Mouse (Mus musculus): ENCODE data around the gene Abhd17b. TPM values are rescaled to one million over a fixed set of nuclear protein-coding genes. Genes with fewer than 3 reads are reported as not detected.
A peak's percentile ranks its signal among the peaks of the same experiment; 100 is the strongest.
"Not testable (repeated sequence)": the region's sequence is repeated elsewhere in the genome, so short reads cannot be mapped to it uniquely, and the experiment has no call there.

Gene Abhd17b
- 33.6 and 34.5 TPM in 2 replicates for polyA plus RNA-seq (2016; fragmentation: Nextera tagmentation; extraction: Ambion mirVana)

GRCm38 (mm10) chr19:21653172-21653981 is at the start of gene Abhd17b:
Gene Abhd17b, plus strand, starts transcription at chr19:21653185.
- Histone ChIP-seq H3K4me3 (peak within 1 kb of the TSS; percentile 93), H3K4me1 (replicated peaks) (peaks cover 21% of the 10 kb centered on the region), H3K27me3 (ENCODE audit: insufficient read depth, poor library complexity, severe bottlenecking) (no peaks in the 10 kb centered on the region), H3K27ac (peak within 1 kb of the TSS; percentile 99), H3K36me3 (0 out of 2 replicates have a peak, but pooled peaks cover 6% of the 10 kb centered on the region), H3K9me3 (no peaks in the 10 kb centered on the region)
- DNase-seq (ENCODE audit: low spot score), result peak; percentile 74
- under 1% methylated on average over 105 of the region's 105 CpGs for WGBS

GRCm38 (mm10) chr19:21603836-21604235 is 49.1 kb upstream of the Abhd17b start:
- Histone ChIP-seq H3K4me3 (no peak overlapping the region), H3K4me1 (replicated peaks) (peaks cover 23% of the 10 kb centered on the region), H3K27me3 (ENCODE audit: insufficient read depth, poor library complexity, severe bottlenecking) (no peaks in the 10 kb centered on the region), H3K36me3 (peaks cover 6% of the 10 kb centered on the region; the same call in 1 of the 2 replicates), H3K9me3 (peaks cover 4% of the 10 kb centered on the region; the same call in 1 of the 2 replicates), H3K27ac (no peak overlapping the region)
- WGBS, result 72% methylated on average over 3 of the region's 3 CpGs
- no peak for DNase-seq (ENCODE audit: low spot score)

- no peak overlapping the region for H3K4me3 ChIP-seq
- H3K4me1 ChIP-seq (replicated peaks), result peaks cover 13% of the 10 kb centered on the region
- H3K36me3 ChIP-seq, result peaks cover 6% of the 10 kb centered on the region; the same call in 1 of the 2 replicates
- 97% methylated on average over 3 of the region's 3 CpGs for WGBS
- H3K27me3 ChIP-seq (ENCODE audit: insufficient read depth, poor library complexity, severe bottlenecking), result no peaks in the 10 kb centered on the region
- H3K9me3 ChIP-seq, result peaks cover 4% of the 10 kb centered on the region; the same call in 1 of the 2 replicates
- DNase-seq (ENCODE audit: low spot score), result no peak
- no peak overlapping the region for H3K27ac ChIP-seq
Observed at GRCm38 (mm10) chr19:21605294-21605693, 47.7 kb upstream of the Abhd17b start.

GRCm38 (mm10) chr19:21610240-21610639 is 42.7 kb upstream of the Abhd17b start:
- H3K27ac ChIP-seq, result no peak overlapping the region
- no peaks in the 10 kb centered on the region for H3K4me1 ChIP-seq (replicated peaks)
- H3K9me3 ChIP-seq, result no peaks in the 10 kb centered on the region
- H3K4me3 ChIP-seq, result no peak overlapping the region
- WGBS, result 82% methylated on average over 6 of the region's 6 CpGs
- no peaks in the 10 kb centered on the region for H3K36me3 ChIP-seq
- no peaks in the 10 kb centered on the region for H3K27me3 ChIP-seq (ENCODE audit: insufficient read depth, poor library complexity, severe bottlenecking)
- DNase-seq (ENCODE audit: low spot score), result no peak

- H3K9me3 ChIP-seq, result no peaks in the 10 kb centered on the region
- DNase-seq (ENCODE audit: low spot score), result no peak
- no peaks in the 10 kb centered on the region for H3K4me1 ChIP-seq (replicated peaks)
- WGBS, result 58% methylated on average over 6 of the region's 6 CpGs
- H3K4me3 ChIP-seq, result no peak overlapping the region
- H3K27ac ChIP-seq, result no peak overlapping the region
- no peaks in the 10 kb centered on the region for H3K27me3 ChIP-seq (ENCODE audit: insufficient read depth, poor library complexity, severe bottlenecking)
- no peaks in the 10 kb centered on the region for H3K36me3 ChIP-seq
Observed at GRCm38 (mm10) chr19:21611297-21611696, 41.7 kb upstream of the Abhd17b start.

- H3K27ac ChIP-seq, result no peak overlapping the region
Observed at GRCm38 (mm10) chr19:21611725-21612575, 41.0 kb upstream of the Abhd17b start.

GRCm38 (mm10) chr19:21615801-21616200 is 37.2 kb upstream of the Abhd17b start:
- Histone ChIP-seq H3K27ac (no peak overlapping the region), H3K4me3 (no peak overlapping the region), H3K9me3 (no peaks in the 10 kb centered on the region), H3K36me3 (peaks cover 8% of the 10 kb centered on the region), H3K4me1 (replicated peaks) (no peaks in the 10 kb centered on the region), H3K27me3 (ENCODE audit: insufficient read depth, poor library complexity, severe bottlenecking) (no peaks in the 10 kb centered on the region)
- no peak for DNase-seq (ENCODE audit: low spot score)
- WGBS, result 92% methylated on average over 3 of the region's 3 CpGs

More at GRCm38 (mm10) chr19:21611725-21612575, 41.0 kb upstream of the Abhd17b start:
- Histone ChIP-seq H3K4me3 (no peak overlapping the region), H3K36me3 (no peaks in the 10 kb centered on the region), H3K9me3 (no peaks in the 10 kb centered on the region), H3K4me1 (replicated peaks) (no peaks in the 10 kb centered on the region), H3K27me3 (ENCODE audit: insufficient read depth, poor library complexity, severe bottlenecking) (no peaks in the 10 kb centered on the region)
- no peak for DNase-seq (ENCODE audit: low spot score)
- WGBS, result 91% methylated on average over 9 of the region's 9 CpGs

- WGBS, result 84% methylated on average over 3 of the region's 3 CpGs
- H3K4me3 ChIP-seq, result no peak overlapping the region
- no peaks in the 10 kb centered on the region for H3K4me1 ChIP-seq (replicated peaks)
- DNase-seq (ENCODE audit: low spot score), result no peak
- no peaks in the 10 kb centered on the region for H3K9me3 ChIP-seq
- no peaks in the 10 kb centered on the region for H3K36me3 ChIP-seq
- H3K27ac ChIP-seq, result no peak overlapping the region
- H3K27me3 ChIP-seq (ENCODE audit: insufficient read depth, poor library complexity, severe bottlenecking), result no peaks in the 10 kb centered on the region
Observed at GRCm38 (mm10) chr19:21623410-21624147, 29.4 kb upstream of the Abhd17b start.

- no peak for DNase-seq (ENCODE audit: low spot score)
- Histone ChIP-seq H3K27ac (no peak overlapping the region), H3K36me3 (no peaks in the 10 kb centered on the region), H3K4me1 (replicated peaks) (0 out of 2 replicates have a peak, but pooled peaks cover under 1% of the 10 kb centered on the region), H3K9me3 (no peaks in the 10 kb centered on the region), H3K4me3 (no peak overlapping the region), H3K27me3 (ENCODE audit: insufficient read depth, poor library complexity, severe bottlenecking) (no peaks in the 10 kb centered on the region)
- 91% methylated on average over 4 of the region's 4 CpGs for WGBS
Observed at GRCm38 (mm10) chr19:21624148-21624535, 28.8 kb upstream of the Abhd17b start.

GRCm38 (mm10) chr19:21626271-21626988 is 26.6 kb upstream of the Abhd17b start:
- no peak overlapping the region for H3K27ac ChIP-seq
- WGBS, result 88% methylated on average over 6 of the region's 6 CpGs
- no peaks in the 10 kb centered on the region for H3K9me3 ChIP-seq
- DNase-seq (ENCODE audit: low spot score), result no peak
- H3K27me3 ChIP-seq (ENCODE audit: insufficient read depth, poor library complexity, severe bottlenecking), result no peaks in the 10 kb centered on the region
- peaks cover 12% of the 10 kb centered on the region for H3K4me1 ChIP-seq (replicated peaks)
- H3K4me3 ChIP-seq, result no peak overlapping the region
- H3K36me3 ChIP-seq, result no peaks in the 10 kb centered on the region

GRCm38 (mm10) chr19:21628440-21628839 is 24.5 kb upstream of the Abhd17b start:
- H3K27me3 ChIP-seq (ENCODE audit: insufficient read depth, poor library complexity, severe bottlenecking); H3K9me3 ChIP-seq; H3K4me3 ChIP-seq; H3K36me3 ChIP-seq; DNase-seq (ENCODE audit: low spot score); H3K27ac ChIP-seq: not testable (repeated sequence)
- WGBS, result 67% methylated on average over 8 of the region's 11 CpGs
- H3K4me1 ChIP-seq (replicated peaks), result peaks cover 12% of the 10 kb centered on the region

GRCm38 (mm10) chr19:21629030-21629429 is 24.0 kb upstream of the Abhd17b start:
- H3K4me1 ChIP-seq (replicated peaks), result peaks cover 12% of the 10 kb centered on the region
- H3K27ac ChIP-seq, result no peak overlapping the region
- no peaks in the 10 kb centered on the region for H3K36me3 ChIP-seq
- no peaks in the 10 kb centered on the region for H3K27me3 ChIP-seq (ENCODE audit: insufficient read depth, poor library complexity, severe bottlenecking)
- no peak for DNase-seq (ENCODE audit: low spot score)
- WGBS, result 90% methylated on average over 1 of the region's 1 CpGs
- H3K4me3 ChIP-seq, result no peak overlapping the region
- H3K9me3 ChIP-seq, result no peaks in the 10 kb centered on the region

Measured in hindbrain, embryonic 10.5 days (tissue).